Mouse (Mus musculus): Measurements from ENCODE around the gene Gla. TPM values are rescaled to one million over a fixed set of nuclear protein-coding genes. Genes with fewer than 3 reads are reported as not detected.
A peak's percentile ranks its signal among the peaks of the same experiment; 100 is the strongest.

The Gla gene
- 5.9 and 7.2 TPM in 2 replicates for polyA plus RNA-seq (2016; fragmentation: Nextera tagmentation; extraction: Ambion mirVana)

DNA sequence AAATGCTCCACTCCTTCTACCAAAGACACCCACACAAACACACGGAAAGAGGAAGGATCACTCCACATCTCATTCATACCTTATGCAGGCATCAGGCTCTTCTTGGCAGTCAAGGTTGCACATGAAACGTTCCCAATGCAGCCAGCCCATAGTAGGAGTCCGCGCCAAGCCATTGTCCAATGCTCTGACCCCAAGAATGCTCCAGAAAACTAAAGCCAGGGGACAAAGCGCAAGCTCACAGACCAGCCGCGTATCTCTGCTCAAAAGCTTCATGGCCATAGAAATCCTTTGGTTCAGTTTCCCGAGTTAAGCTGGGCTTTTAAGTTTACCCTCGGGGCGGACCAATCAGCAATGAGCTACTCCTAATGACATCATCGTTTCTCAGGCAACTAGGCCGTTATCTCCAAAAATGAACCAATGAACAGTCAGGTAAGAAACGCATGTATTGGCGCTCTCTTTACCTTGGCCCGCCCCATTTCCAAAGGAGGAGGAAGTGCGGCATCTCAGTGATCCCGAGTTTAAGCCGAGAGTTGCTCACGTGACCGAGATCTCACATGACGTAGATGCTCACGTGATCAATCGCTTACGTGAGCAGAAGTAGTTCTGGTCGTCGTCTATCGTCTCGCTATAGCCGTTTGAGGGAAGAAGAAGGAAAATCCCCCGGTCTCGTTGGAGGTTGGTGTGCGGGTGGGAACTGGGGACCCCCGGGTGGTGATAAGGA, at the start of gene Gla, which contains the start of gene Hnrnph2:
TSS of gene Gla (minus strand) at position 467 of the 721 bp plus-strand sequence.
TSS of gene Hnrnph2 (plus strand) at position 521 of the 721 bp plus-strand sequence.
- 17% methylated on average over 33 of the region's 33 CpGs for WGBS
- Histone ChIP-seq H3K27me3 (replicated peaks; ENCODE audit: low read depth, poor library complexity, severe bottlenecking) (peaks cover 17% of the 10 kb centered on the region; the same call in 1 of the 2 replicates), H3K9me3 (no peaks in the 10 kb centered on the region), H3K4me1 (peaks cover 9% of the 10 kb centered on the region), H3K27ac (replicated peaks) (peak within 1 kb of the TSS; percentile 92), H3K4me3 (peak within 1 kb of the TSS; percentile 66), H3K36me3 (replicated peaks) (peaks cover 13% of the 10 kb centered on the region)
- peak; percentile 90 for DNase-seq (ENCODE audit: low spot score)

DNA sequence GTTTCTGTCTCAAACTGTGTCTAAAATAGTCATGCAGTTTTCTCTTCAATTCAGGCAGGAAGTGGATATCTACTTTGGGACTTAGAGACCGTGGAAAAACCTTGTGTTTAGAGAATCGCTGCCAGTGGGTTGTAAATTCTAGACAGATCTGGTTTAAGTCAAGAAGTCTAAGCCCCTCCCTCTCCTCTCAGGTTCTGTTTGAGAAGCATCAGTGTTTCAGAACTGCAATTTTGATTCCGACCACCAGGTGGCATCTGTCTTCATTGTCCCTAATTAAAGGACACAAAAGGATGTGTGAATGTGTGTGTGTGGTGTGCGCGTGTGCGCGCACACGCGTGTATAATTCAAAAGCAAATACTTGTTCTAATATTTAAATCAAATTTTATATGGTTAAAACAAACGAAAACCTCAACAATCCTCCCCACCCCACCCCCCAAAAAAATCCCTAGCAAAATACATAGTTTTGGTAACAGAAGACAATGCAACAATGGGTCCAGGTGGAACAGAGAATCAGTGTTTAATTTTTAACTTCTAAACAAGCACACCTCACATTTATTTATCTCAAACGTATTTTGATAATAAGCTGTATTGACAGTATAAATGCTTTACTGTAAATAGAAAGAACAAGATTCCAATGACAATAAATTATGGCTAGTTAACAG, 47.2 kb upstream of the Gla start:
- Histone ChIP-seq H3K9me3 (no peaks in the 10 kb centered on the region), H3K36me3 (replicated peaks) (no peaks in the 10 kb centered on the region), H3K4me3 (no peak overlapping the region), H3K27ac (replicated peaks) (no peak overlapping the region), H3K4me1 (no peaks in the 10 kb centered on the region), H3K27me3 (replicated peaks; ENCODE audit: low read depth, poor library complexity, severe bottlenecking) (peaks cover 3% of the 10 kb centered on the region)
- peak; percentile 81 for DNase-seq (ENCODE audit: low spot score)
- 19% methylated on average over 11 of the region's 11 CpGs for WGBS

DNA sequence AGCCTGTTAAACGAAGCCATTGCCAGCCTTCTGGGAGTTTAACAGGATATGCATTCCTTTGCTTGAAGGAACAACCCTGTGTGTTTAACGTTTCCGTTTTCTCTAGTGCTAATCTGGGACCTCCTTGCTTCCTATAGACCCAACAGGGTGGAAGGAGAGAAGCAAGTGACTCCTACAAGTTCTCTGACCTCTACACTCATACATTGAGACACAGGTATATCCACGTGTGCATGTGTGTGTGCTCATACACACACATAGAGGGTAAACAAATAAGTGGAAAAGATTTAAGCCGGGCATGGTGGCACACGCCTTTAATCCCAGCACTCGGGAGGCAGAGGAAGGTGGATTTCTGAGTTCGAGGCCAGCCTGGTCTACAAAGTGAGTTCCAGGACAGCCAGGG, 46.5 kb upstream of the Gla start:
- Histone ChIP-seq H3K4me3 (no peak overlapping the region), H3K27ac (replicated peaks) (no peak overlapping the region), H3K9me3 (no peaks in the 10 kb centered on the region), H3K27me3 (replicated peaks; ENCODE audit: low read depth, poor library complexity, severe bottlenecking) (peaks cover 3% of the 10 kb centered on the region), H3K36me3 (replicated peaks) (no peaks in the 10 kb centered on the region), H3K4me1 (no peaks in the 10 kb centered on the region)
- 65% methylated on average over 8 of the region's 8 CpGs for WGBS
- DNase-seq (ENCODE audit: low spot score), result no peak

DNA sequence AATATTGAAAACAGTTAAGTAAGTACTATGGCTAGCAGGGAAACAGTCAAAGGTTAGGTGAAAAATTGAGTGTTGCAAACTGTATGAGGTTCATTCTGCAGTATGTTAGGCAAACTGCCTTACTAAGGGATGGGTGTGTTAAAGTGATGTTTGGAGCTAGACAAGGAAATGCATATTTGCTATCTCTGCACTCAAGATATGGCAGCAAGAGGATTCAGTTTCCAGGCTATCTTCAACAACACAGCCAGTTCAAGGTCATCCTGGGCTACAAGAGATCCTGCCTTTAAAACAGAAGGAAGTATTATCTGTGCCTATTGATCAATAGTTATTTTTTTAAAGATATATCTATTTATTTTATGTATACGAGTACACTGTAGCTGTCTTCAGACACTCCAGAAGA, 45.4 kb upstream of the Gla start:
- H3K36me3 ChIP-seq (replicated peaks), result no peaks in the 10 kb centered on the region
- H3K9me3 ChIP-seq, result no peaks in the 10 kb centered on the region
- 93% methylated on average over 1 of the region's 1 CpGs for WGBS
- H3K4me1 ChIP-seq, result no peaks in the 10 kb centered on the region
- H3K4me3 ChIP-seq, result no peak overlapping the region
- H3K27ac ChIP-seq (replicated peaks), result no peak overlapping the region
- no peaks in the 10 kb centered on the region; the same call in none of the 2 replicates for H3K27me3 ChIP-seq (replicated peaks; ENCODE audit: low read depth, poor library complexity, severe bottlenecking)
- no peak for DNase-seq (ENCODE audit: low spot score)

DNA sequence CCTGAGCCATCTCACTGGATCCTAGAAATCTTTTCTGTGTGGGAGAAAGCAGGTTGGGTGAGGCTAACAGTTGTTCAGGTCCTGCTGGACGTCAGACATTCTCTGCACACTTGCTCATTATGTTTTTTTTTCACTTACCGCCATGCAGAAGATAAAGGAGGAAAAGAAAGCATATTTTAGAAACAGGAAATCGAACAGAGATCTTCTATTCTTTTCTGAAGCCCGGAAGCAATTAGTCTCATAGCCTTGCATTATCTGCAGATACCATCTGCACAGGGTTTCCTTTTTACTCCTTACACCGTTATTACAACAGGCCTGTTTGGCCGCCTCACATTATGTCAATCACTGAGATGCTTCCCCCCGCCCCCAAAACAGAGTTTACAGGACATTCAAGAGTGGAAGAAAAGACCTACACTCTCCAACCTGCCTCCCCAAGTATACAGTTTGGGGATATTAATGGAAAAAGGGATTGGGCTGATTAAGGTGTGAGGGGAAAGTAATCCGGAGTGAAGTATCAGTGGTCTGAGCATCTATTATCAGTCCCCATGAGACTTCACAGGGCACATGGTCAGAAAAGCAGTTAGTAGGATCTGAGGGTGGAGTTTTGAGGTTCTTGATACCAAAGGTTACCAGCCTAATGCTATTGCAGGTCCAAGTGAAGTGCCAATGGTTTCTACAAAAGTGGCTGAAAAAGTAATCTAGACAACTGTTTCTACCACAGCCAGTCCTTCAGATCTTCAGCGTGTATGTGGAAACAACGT, 40.3 kb upstream of the Gla start:
- peaks cover 13% of the 10 kb centered on the region; the same call in 1 of the 2 replicates for H3K27me3 ChIP-seq (replicated peaks; ENCODE audit: low read depth, poor library complexity, severe bottlenecking)
- no peak overlapping the region for H3K27ac ChIP-seq (replicated peaks)
- H3K36me3 ChIP-seq (replicated peaks), result no peaks in the 10 kb centered on the region
- WGBS, result 73% methylated on average over 10 of the region's 10 CpGs
- no peak for DNase-seq (ENCODE audit: low spot score)
- H3K4me1 ChIP-seq, result no peaks in the 10 kb centered on the region
- no peak overlapping the region for H3K4me3 ChIP-seq
- no peaks in the 10 kb centered on the region for H3K9me3 ChIP-seq

DNA sequence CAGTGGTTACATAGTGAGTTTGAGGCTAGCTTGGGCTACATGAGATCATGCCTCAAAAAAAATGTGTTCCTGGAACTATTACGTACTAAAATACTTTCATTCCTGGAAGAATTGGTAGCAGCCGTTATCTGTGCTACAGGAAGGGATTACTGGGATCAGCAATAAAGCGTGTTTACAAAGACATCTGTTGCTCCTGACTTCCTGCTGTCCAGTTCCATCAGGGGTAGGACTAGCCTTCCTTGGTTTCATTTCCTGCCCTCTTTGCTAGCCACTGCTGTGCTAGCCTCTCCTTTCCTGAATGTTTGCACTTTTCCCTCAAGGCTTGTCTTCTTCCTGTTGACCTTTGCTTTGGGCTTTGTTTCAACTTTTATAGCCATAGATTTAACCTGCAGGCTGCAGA, 34.9 kb upstream of the Gla start:
- Histone ChIP-seq H3K36me3 (replicated peaks) (no peaks in the 10 kb centered on the region), H3K27ac (replicated peaks) (no peak overlapping the region), H3K4me1 (no peaks in the 10 kb centered on the region), H3K4me3 (no peak overlapping the region), H3K9me3 (no peaks in the 10 kb centered on the region), H3K27me3 (replicated peaks; ENCODE audit: low read depth, poor library complexity, severe bottlenecking) (peaks cover 29% of the 10 kb centered on the region)
- DNase-seq (ENCODE audit: low spot score), result no peak
- 61% methylated on average over 3 of the region's 3 CpGs for WGBS

DNA sequence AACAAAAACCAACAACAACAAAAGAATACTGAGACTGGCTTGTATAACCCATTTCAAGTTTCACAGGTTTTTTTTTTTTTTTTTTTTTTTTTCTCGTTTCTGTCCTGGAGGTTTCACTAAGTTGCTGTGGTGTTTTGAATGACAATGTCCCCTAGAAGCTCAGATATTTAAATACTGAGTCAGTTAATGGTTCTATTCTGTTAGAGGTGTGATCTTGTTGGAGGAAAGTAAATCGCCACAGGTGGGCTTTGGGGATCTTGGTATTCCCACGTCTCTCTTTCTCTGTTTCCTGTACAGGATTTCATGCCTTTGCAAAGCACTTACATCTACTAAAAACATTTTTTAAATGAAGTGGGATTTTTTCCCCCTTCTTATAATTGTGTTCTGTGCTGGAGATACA, 34.2 kb upstream of the Gla start:
- no peak for DNase-seq (ENCODE audit: low spot score)
- no peaks in the 10 kb centered on the region for H3K4me1 ChIP-seq
- H3K9me3 ChIP-seq, result no peaks in the 10 kb centered on the region
- no peaks in the 10 kb centered on the region for H3K36me3 ChIP-seq (replicated peaks)
- peaks cover 25% of the 10 kb centered on the region for H3K27me3 ChIP-seq (replicated peaks; ENCODE audit: low read depth, poor library complexity, severe bottlenecking)
- WGBS, result 46% methylated on average over 3 of the region's 3 CpGs
- no peak overlapping the region for H3K27ac ChIP-seq (replicated peaks)
- no peak overlapping the region for H3K4me3 ChIP-seq

DNA sequence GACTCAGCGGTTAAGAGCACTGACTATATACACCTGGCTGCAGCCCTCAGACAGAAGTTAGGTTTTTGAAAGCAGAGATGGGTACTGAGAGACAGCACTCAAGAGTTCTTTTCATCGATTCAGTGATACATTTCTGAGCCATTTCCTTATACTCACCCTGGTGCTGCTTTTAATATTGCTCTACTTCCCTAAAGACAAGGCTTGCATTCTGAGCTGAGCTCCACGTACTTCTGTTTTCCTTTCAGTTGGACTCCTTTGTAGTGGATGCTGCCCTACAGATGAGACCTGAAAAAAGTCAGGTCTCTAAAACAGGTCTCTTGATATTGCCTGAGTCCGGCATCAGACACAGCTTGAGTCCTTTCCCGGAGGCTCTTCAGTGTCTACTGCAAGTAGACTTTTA, 31.8 kb upstream of the Gla start:
- Histone ChIP-seq H3K4me1 (no peaks in the 10 kb centered on the region), H3K27me3 (replicated peaks; ENCODE audit: low read depth, poor library complexity, severe bottlenecking) (peaks cover 20% of the 10 kb centered on the region), H3K27ac (replicated peaks) (no peak overlapping the region), H3K4me3 (no peak overlapping the region), H3K36me3 (replicated peaks) (no peaks in the 10 kb centered on the region), H3K9me3 (no peaks in the 10 kb centered on the region)
- WGBS, result 91% methylated on average over 5 of the region's 5 CpGs
- DNase-seq (ENCODE audit: low spot score), result no peak

DNA sequence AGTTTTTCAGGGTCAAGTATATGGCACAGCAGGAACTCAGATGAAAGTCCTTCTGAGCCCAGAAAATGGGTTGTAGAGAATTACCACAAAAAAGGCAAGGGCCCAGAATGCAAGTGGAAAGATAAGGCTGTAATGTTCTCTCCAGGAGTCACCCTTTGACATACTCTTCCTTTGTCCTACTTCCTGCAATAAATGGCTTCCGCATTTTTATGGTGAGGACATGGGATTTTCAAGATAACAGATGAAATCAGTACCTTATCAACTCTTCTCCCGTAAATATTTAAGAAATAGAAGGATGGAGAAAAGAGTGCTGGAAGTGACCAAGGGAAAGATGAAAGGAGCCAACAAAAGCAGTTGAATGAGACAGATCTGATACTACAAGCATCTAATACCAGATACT, 27.3 kb upstream of the Gla start:
- no peak overlapping the region for H3K4me3 ChIP-seq
- no peaks in the 10 kb centered on the region for H3K4me1 ChIP-seq
- no peaks in the 10 kb centered on the region for H3K36me3 ChIP-seq (replicated peaks)
- H3K27me3 ChIP-seq (replicated peaks; ENCODE audit: low read depth, poor library complexity, severe bottlenecking), result peaks cover 25% of the 10 kb centered on the region
- no peak overlapping the region for H3K27ac ChIP-seq (replicated peaks)
- H3K9me3 ChIP-seq, result no peaks in the 10 kb centered on the region
- DNase-seq (ENCODE audit: low spot score), result no peak
- WGBS, result 90% methylated on average over 2 of the region's 2 CpGs

DNA sequence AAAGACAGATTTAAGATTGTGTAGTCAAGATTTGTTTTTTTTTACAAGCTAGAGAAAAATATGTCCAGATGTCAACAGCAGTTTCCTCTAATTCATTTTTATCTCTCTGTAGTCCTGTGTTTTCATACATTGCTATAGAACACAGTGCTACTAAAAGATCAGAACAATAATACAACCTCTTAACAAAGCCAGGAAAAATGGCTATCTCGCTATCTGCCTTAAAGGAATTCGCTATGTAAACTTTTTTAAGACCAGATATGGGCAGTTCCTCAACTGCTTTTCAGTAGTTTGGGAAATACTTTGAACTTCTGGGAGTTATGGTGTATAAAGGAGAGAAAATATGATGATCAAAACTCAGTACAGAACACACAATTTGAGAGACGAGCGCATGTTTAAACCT, 22.4 kb upstream of the Gla start:
- Histone ChIP-seq H3K4me3 (no peak overlapping the region), H3K9me3 (no peaks in the 10 kb centered on the region), H3K27me3 (replicated peaks; ENCODE audit: low read depth, poor library complexity, severe bottlenecking) (peaks cover 48% of the 10 kb centered on the region), H3K36me3 (replicated peaks) (no peaks in the 10 kb centered on the region), H3K4me1 (no peaks in the 10 kb centered on the region), H3K27ac (replicated peaks) (no peak overlapping the region)
- WGBS, result 90% methylated on average over 4 of the region's 4 CpGs
- no peak for DNase-seq (ENCODE audit: low spot score)

DNA sequence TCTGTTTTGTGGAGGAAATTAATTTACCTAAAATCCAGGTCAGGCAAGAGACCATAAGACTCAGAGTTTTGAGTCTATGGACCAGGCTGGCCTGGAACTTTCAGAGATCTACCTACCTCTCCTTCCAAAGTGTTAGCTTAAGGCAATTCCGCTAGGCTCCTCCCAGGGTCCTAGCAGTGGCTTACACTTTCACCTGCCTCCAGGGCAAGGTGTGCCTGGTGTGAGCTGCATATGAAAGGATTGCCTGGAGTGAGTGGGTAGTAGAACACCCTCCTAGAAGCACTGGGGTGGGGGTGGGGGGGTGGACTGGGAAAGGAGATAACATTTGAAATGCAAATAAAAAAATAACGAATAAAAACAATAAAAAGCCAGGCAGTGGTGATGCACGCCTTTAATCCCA, 20.8 kb upstream of the Gla start:
- no peak overlapping the region for H3K4me3 ChIP-seq
- no peaks in the 10 kb centered on the region for H3K9me3 ChIP-seq
- H3K27ac ChIP-seq (replicated peaks), result no peak overlapping the region
- WGBS, result 76% methylated on average over 3 of the region's 3 CpGs
- H3K36me3 ChIP-seq (replicated peaks), result no peaks in the 10 kb centered on the region
- no peak for DNase-seq (ENCODE audit: low spot score)
- peaks cover 53% of the 10 kb centered on the region for H3K27me3 ChIP-seq (replicated peaks; ENCODE audit: low read depth, poor library complexity, severe bottlenecking)
- H3K4me1 ChIP-seq, result no peaks in the 10 kb centered on the region

DNA sequence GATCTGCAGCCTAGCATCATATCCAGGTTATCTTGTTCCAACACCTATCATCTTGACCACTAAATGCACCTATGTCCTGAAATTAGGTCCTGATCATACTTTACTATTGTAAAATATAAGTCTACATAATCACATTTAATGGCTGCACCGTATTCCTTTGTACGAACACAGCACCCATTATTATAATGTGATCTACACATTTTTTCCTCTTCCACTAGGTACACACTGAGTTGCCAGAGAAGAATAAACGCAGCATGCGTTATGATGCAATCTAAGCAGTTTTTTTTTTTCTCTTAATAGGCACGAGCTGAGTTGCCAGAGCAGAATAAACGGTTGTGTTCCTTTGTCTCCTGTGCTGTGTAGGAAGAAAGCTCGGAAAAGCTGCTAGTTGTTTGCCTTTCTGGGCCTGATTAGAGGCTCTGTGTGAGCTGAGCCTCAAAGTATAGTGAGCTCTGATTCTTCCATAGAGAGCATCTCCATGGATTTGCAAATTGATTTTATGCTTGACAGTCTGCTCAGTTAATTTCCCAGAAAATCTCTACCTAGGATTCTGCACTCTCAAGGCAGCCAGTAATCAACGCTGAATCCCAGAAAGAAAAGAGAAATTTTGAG, 19.4 kb upstream of the Gla start:
- Histone ChIP-seq H3K4me1 (no peaks in the 10 kb centered on the region), H3K27me3 (replicated peaks; ENCODE audit: low read depth, poor library complexity, severe bottlenecking) (peaks cover 41% of the 10 kb centered on the region), H3K36me3 (replicated peaks) (no peaks in the 10 kb centered on the region), H3K4me3 (no peak overlapping the region), H3K27ac (replicated peaks) (no peak overlapping the region), H3K9me3 (no peaks in the 10 kb centered on the region)
- DNase-seq (ENCODE audit: low spot score), result no peak
- 49% methylated on average over 8 of the region's 8 CpGs for WGBS
